Mouse (Mus musculus) erythroblast, embryonic 14.5 days (primary cell): Measurements from ENCODE around the gene Rdh16f1.
"Not testable (repeated sequence)": the region's sequence is repeated elsewhere in the genome, so short reads cannot be mapped to it uniquely, and the experiment has no call there.

Source experiments
- GATA1 ChIP-seq: IDR thresholded peaks from 2 replicates; pipeline ENCODE4 v1.6.1; 2012; ENCODE audit warnings: low read length, inconsistent platforms, mixed read lengths
- TAL1 ChIP-seq: IDR thresholded peaks from 3 replicates; pipeline ENCODE4 v1.6.1; 2012; ENCODE audit warnings: low read length, inconsistent platforms, mixed read lengths

DNA sequence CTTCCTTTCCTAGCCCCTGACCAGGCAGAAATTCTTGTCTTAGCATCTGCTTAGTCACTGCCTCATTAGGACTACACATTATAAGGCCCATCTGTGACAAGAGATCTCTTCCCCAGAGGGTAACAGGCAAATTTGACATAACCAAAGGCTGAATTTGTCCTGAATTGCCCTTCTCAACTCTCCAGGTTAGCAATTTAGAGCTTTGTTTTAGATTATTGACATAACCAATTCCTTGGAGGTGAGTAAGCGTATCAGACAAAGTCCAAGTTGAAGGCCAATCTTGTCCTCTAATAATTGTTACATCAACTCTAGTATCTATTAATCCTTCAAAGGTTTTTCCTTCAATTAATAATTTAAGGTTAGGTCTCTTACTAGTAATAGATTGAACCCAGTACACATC is 74.6 kb downstream of the Rdh16f1 start:
- not testable (repeated sequence) for TF ChIP-seq GATA1, TAL1
